Mouse (Mus musculus): ENCODE results near the gene Arhgap15. TPM values are rescaled to one million over a fixed set of nuclear protein-coding genes. Genes with fewer than 3 reads are reported as not detected.

The Arhgap15 gene
- polyA plus RNA-seq, 1 experiment from 2014 or later, result 1.0 TPM

DNA sequence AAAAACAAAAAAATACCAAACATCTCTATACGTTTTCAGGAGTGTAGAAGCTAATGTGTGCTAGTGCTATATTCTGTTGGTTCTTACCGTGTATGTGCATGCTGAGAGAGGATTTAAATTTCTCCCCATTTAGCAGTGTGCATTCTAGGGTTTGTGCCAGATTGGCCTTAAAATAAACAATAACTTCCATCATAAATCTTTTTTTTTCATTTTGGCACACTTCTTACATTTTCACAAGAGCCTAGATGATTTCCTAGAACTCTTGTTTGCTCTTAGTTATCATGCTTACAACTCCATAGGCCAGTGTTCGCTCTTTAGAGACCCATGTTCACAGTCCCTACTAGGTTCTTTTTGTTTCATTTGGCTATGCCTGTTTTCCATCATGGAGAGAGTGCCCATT is 362.7 kb downstream of the Arhgap15 start:
- DNase-seq (ENCODE audit: low spot score), result no peak
- 87% methylated on average over 3 of the region's 3 CpGs for WGBS

GRCm38 (mm10) chr2:44112990-44113798 is 364.6 kb downstream of the Arhgap15 start:
- H3K9ac ChIP-seq (ENCODE audit: low read length), result no peak overlapping the region
- 81% methylated on average over 9 of the region's 9 CpGs for WGBS
- no peak overlapping the region for H3K4me3 ChIP-seq (ENCODE audit: low read depth, low read length)
- H3K4me2 ChIP-seq (ENCODE audit: low read length), result no peak overlapping the region
- ATAC-seq (no peak), DNase-seq (ENCODE audit: low spot score) (no peak)
- no peaks in the 10 kb centered on the region for H3K9me3 ChIP-seq (replicated peaks; ENCODE audit: control insufficient read depth, low read length)
- no peak overlapping the region for H3K27ac ChIP-seq (ENCODE audit: low read depth, low read length)
- no peaks in the 10 kb centered on the region for H3K27me3 ChIP-seq (replicated peaks; ENCODE audit: control insufficient read depth, insufficient read depth, low read length)
- H3K36me3 ChIP-seq (ENCODE audit: control insufficient read depth, insufficient read depth, low read length), result no peaks in the 10 kb centered on the region
- no peaks in the 10 kb centered on the region for H3K4me1 ChIP-seq (ENCODE audit: control insufficient read depth, insufficient read depth, low read length)

More for the DNA sequence above, 362.7 kb downstream of the Arhgap15 start:
- H3K9me3 ChIP-seq (replicated peaks; ENCODE audit: control insufficient read depth, low read length), result no peaks in the 10 kb centered on the region
- H3K9ac ChIP-seq (ENCODE audit: low read length), result no peak overlapping the region
- H3K4me3 ChIP-seq (ENCODE audit: low read depth, low read length), result no peak overlapping the region
- no peak overlapping the region for H3K4me2 ChIP-seq (ENCODE audit: low read length)
- H3K36me3 ChIP-seq (ENCODE audit: control insufficient read depth, insufficient read depth, low read length), result no peaks in the 10 kb centered on the region
- ATAC-seq, result no peak
- no peaks in the 10 kb centered on the region for H3K27me3 ChIP-seq (replicated peaks; ENCODE audit: control insufficient read depth, insufficient read depth, low read length)
- H3K27ac ChIP-seq (ENCODE audit: low read depth, low read length), result no peak overlapping the region
- no peaks in the 10 kb centered on the region for H3K4me1 ChIP-seq (ENCODE audit: control insufficient read depth, insufficient read depth, low read length)

- 67% methylated on average over 2 of the region's 2 CpGs for WGBS
- Histone ChIP-seq H3K9me3 (replicated peaks; ENCODE audit: control insufficient read depth, low read length) (no peaks in the 10 kb centered on the region), H3K4me1 (ENCODE audit: control insufficient read depth, insufficient read depth, low read length) (no peaks in the 10 kb centered on the region), H3K27ac (ENCODE audit: low read depth, low read length) (no peak overlapping the region), H3K4me3 (ENCODE audit: low read depth, low read length) (no peak overlapping the region), H3K9ac (ENCODE audit: low read length) (no peak overlapping the region), H3K36me3 (ENCODE audit: control insufficient read depth, insufficient read depth, low read length) (no peaks in the 10 kb centered on the region), H3K4me2 (ENCODE audit: low read length) (no peak overlapping the region), H3K27me3 (replicated peaks; ENCODE audit: control insufficient read depth, insufficient read depth, low read length) (no peaks in the 10 kb centered on the region)
- ATAC-seq (no peak), DNase-seq (ENCODE audit: low spot score) (no peak)
Measured at GRCm38 (mm10) chr2:44114296-44114695, 365.7 kb downstream of the Arhgap15 start.

GRCm38 (mm10) chr2:44121162-44121561 is 372.5 kb downstream of the Arhgap15 start:
- H3K27ac ChIP-seq (ENCODE audit: low read depth, low read length), result no peak overlapping the region
- WGBS, result 85% methylated on average over 5 of the region's 5 CpGs
- H3K36me3 ChIP-seq (ENCODE audit: control insufficient read depth, insufficient read depth, low read length), result no peaks in the 10 kb centered on the region
- H3K27me3 ChIP-seq (replicated peaks; ENCODE audit: control insufficient read depth, insufficient read depth, low read length), result no peaks in the 10 kb centered on the region
- ATAC-seq (no peak), DNase-seq (ENCODE audit: low spot score) (no peak)
- no peak overlapping the region for H3K9ac ChIP-seq (ENCODE audit: low read length)
- no peak overlapping the region for H3K4me2 ChIP-seq (ENCODE audit: low read length)
- no peaks in the 10 kb centered on the region for H3K9me3 ChIP-seq (replicated peaks; ENCODE audit: control insufficient read depth, low read length)
- H3K4me1 ChIP-seq (ENCODE audit: control insufficient read depth, insufficient read depth, low read length), result no peaks in the 10 kb centered on the region
- no peak overlapping the region for H3K4me3 ChIP-seq (ENCODE audit: low read depth, low read length)

- H3K27ac ChIP-seq (ENCODE audit: low read depth, low read length), result no peak overlapping the region
- no peaks in the 10 kb centered on the region for H3K27me3 ChIP-seq (replicated peaks; ENCODE audit: control insufficient read depth, insufficient read depth, low read length)
- no peak for DNase-seq (ENCODE audit: low spot score)
- H3K36me3 ChIP-seq (ENCODE audit: control insufficient read depth, insufficient read depth, low read length), result no peaks in the 10 kb centered on the region
- no peak overlapping the region for H3K9ac ChIP-seq (ENCODE audit: low read length)
- ATAC-seq, result no peak
- H3K4me1 ChIP-seq (ENCODE audit: control insufficient read depth, insufficient read depth, low read length), result no peaks in the 10 kb centered on the region
- no peak overlapping the region for H3K4me2 ChIP-seq (ENCODE audit: low read length)
- no peaks in the 10 kb centered on the region for H3K9me3 ChIP-seq (replicated peaks; ENCODE audit: control insufficient read depth, low read length)
- WGBS, result 86% methylated on average over 2 of the region's 2 CpGs
- H3K4me3 ChIP-seq (ENCODE audit: low read depth, low read length), result no peak overlapping the region
Measured at GRCm38 (mm10) chr2:44123246-44123645, 374.6 kb downstream of the Arhgap15 start.

- no peaks in the 10 kb centered on the region for H3K27me3 ChIP-seq (replicated peaks; ENCODE audit: control insufficient read depth, insufficient read depth, low read length)
- ATAC-seq (no peak), DNase-seq (ENCODE audit: low spot score) (no peak)
- H3K27ac ChIP-seq (ENCODE audit: low read depth, low read length), result no peak overlapping the region
- no peaks in the 10 kb centered on the region for H3K36me3 ChIP-seq (ENCODE audit: control insufficient read depth, insufficient read depth, low read length)
- H3K9ac ChIP-seq (ENCODE audit: low read length), result no peak overlapping the region
- H3K9me3 ChIP-seq (replicated peaks; ENCODE audit: control insufficient read depth, low read length), result no peaks in the 10 kb centered on the region
- H3K4me2 ChIP-seq (ENCODE audit: low read length), result no peak overlapping the region
- H3K4me3 ChIP-seq (ENCODE audit: low read depth, low read length), result no peak overlapping the region
- H3K4me1 ChIP-seq (ENCODE audit: control insufficient read depth, insufficient read depth, low read length), result no peaks in the 10 kb centered on the region
- 81% methylated on average over 3 of the region's 3 CpGs for WGBS
Measured at GRCm38 (mm10) chr2:44124093-44124492, 375.5 kb downstream of the Arhgap15 start.

GRCm38 (mm10) chr2:44124683-44125082 is 376.1 kb downstream of the Arhgap15 start:
- H3K4me3 ChIP-seq (ENCODE audit: low read depth, low read length), result no peak overlapping the region
- H3K4me1 ChIP-seq (ENCODE audit: control insufficient read depth, insufficient read depth, low read length), result no peaks in the 10 kb centered on the region
- no peak overlapping the region for H3K4me2 ChIP-seq (ENCODE audit: low read length)
- WGBS, result 91% methylated on average over 3 of the region's 3 CpGs
- no peaks in the 10 kb centered on the region for H3K9me3 ChIP-seq (replicated peaks; ENCODE audit: control insufficient read depth, low read length)
- ATAC-seq (no peak), DNase-seq (ENCODE audit: low spot score) (no peak)
- H3K27ac ChIP-seq (ENCODE audit: low read depth, low read length), result no peak overlapping the region
- no peaks in the 10 kb centered on the region for H3K36me3 ChIP-seq (ENCODE audit: control insufficient read depth, insufficient read depth, low read length)
- H3K9ac ChIP-seq (ENCODE audit: low read length), result no peak overlapping the region
- no peaks in the 10 kb centered on the region for H3K27me3 ChIP-seq (replicated peaks; ENCODE audit: control insufficient read depth, insufficient read depth, low read length)

- no peaks in the 10 kb centered on the region for H3K9me3 ChIP-seq (replicated peaks; ENCODE audit: control insufficient read depth, low read length)
Measured at GRCm38 (mm10) chr2:44126044-44126695, 377.5 kb downstream of the Arhgap15 start.

GRCm38 (mm10) chr2:44129533-44129932 is 380.9 kb downstream of the Arhgap15 start:
- ATAC-seq (no peak), DNase-seq (ENCODE audit: low spot score) (no peak)
- Histone ChIP-seq H3K27ac (ENCODE audit: low read depth, low read length) (no peak overlapping the region), H3K9ac (ENCODE audit: low read length) (no peak overlapping the region), H3K27me3 (replicated peaks; ENCODE audit: control insufficient read depth, insufficient read depth, low read length) (no peaks in the 10 kb centered on the region), H3K9me3 (replicated peaks; ENCODE audit: control insufficient read depth, low read length) (no peaks in the 10 kb centered on the region), H3K36me3 (ENCODE audit: control insufficient read depth, insufficient read depth, low read length) (no peaks in the 10 kb centered on the region), H3K4me1 (ENCODE audit: control insufficient read depth, insufficient read depth, low read length) (no peaks in the 10 kb centered on the region), H3K4me2 (ENCODE audit: low read length) (no peak overlapping the region), H3K4me3 (ENCODE audit: low read depth, low read length) (no peak overlapping the region)
- WGBS, result 84% methylated on average over 3 of the region's 3 CpGs

More at GRCm38 (mm10) chr2:44126044-44126695, 377.5 kb downstream of the Arhgap15 start:
- Histone ChIP-seq H3K4me2 (ENCODE audit: low read length) (no peak overlapping the region), H3K9ac (ENCODE audit: low read length) (no peak overlapping the region), H3K4me3 (ENCODE audit: low read depth, low read length) (no peak overlapping the region), H3K27me3 (replicated peaks; ENCODE audit: control insufficient read depth, insufficient read depth, low read length) (no peaks in the 10 kb centered on the region), H3K36me3 (ENCODE audit: control insufficient read depth, insufficient read depth, low read length) (no peaks in the 10 kb centered on the region), H3K27ac (ENCODE audit: low read depth, low read length) (no peak overlapping the region), H3K4me1 (ENCODE audit: control insufficient read depth, insufficient read depth, low read length) (no peaks in the 10 kb centered on the region)
- no peak for DNase-seq (ENCODE audit: low spot score)
- WGBS, result 80% methylated on average over 1 of the region's 1 CpGs
- ATAC-seq, result no peak

All from forebrain, embryonic 14.5 days (tissue).